Mouse (Mus musculus) myocyte (in vitro differentiated cells): ENCODE measurements around the gene Gipr.

Experiments
- MAX ChIP-seq: IDR thresholded peaks from one replicate; pipeline ENCODE4 v1.6.1; 2011; ENCODE audit warnings: low read depth, mild to moderate bottlenecking, control low read depth
- MYOD1 ChIP-seq, 3 experiments: IDR thresholded peaks; one replicate each; pipeline ENCODE4 v1.6.1; 2011; ENCODE audit warnings: control low read depth in 2 of 3, low read depth in 2 of 3, mild to moderate bottlenecking in 2 of 3, moderate library complexity in 1 of 3; ENCODE audit not compliant: insufficient read length in 2 of 3, control insufficient read depth in 1 of 3
- POLR2A ChIP-seq: IDR thresholded peaks from one replicate; pipeline ENCODE4 v1.6.1; 2011; ENCODE audit warnings: low read depth, mild to moderate bottlenecking, control low read depth, moderate library complexity; ENCODE audit not compliant: insufficient read length
- POLR2AphosphoS2 ChIP-seq: IDR thresholded peaks from one replicate; pipeline ENCODE4 v1.6.1; 2011; ENCODE audit warnings: low read depth, control low read depth; ENCODE audit not compliant: insufficient read length
- REST ChIP-seq: IDR thresholded peaks from one replicate; pipeline ENCODE4 v1.6.1; 2011; ENCODE audit warnings: mild to moderate bottlenecking, control low read depth, moderate library complexity; ENCODE audit not compliant: insufficient read depth, insufficient read length
- SRF ChIP-seq: IDR thresholded peaks from one replicate; pipeline ENCODE4 v1.6.1; 2011; ENCODE audit warnings: low read depth; ENCODE audit not compliant: control insufficient read depth, insufficient read length
- TCF12 ChIP-seq: IDR thresholded peaks from one replicate; pipeline ENCODE4 v1.6.1; 2011; ENCODE audit warnings: mild to moderate bottlenecking, control low read depth; ENCODE audit not compliant: poor library complexity, insufficient read depth, severe bottlenecking
- USF1 ChIP-seq: IDR thresholded peaks from one replicate; pipeline ENCODE4 v1.6.1; 2011; ENCODE audit warnings: low read depth, mild to moderate bottlenecking, control low read depth, moderate library complexity

- no peak for TF ChIP-seq MYOD1 (IDR thresholded peaks at IDR 0.05; ENCODE audit: control insufficient read depth in 1 of 3, insufficient read length in 2 of 3, low read depth in 2 of 3)
- no peak for TF ChIP-seq POLR2A
- no peak for TF ChIP-seq REST
- TF ChIP-seq TCF12, result no peak
- TF ChIP-seq USF1, result no peak
- no peak for TF ChIP-seq SRF
- TF ChIP-seq MAX, result no peak
- TF ChIP-seq POLR2AphosphoS2, result no peak
These were observed 13.2 kb upstream of the Gipr start for GRCm38 (mm10) chr7:19179173-19179572.
